Mouse (Mus musculus) intestine, embryonic 15.5 days (tissue): ENCODE measurements around the gene Ggnbp2. TPM values are rescaled to one million over a fixed set of nuclear protein-coding genes. Genes with fewer than 3 reads are reported as not detected.

Source experiments
- polyA plus RNA-seq: library from polyadenylated mRNA; unstranded; fragments of >200 nt; fragmentation: Nextera tagmentation; extraction: Ambion mirVana; gene quantifications from 2 replicates; pipeline ENCODE4 v1.2.1, GENCODE M21; 2015

Ggnbp2 gene
- polyA plus RNA-seq, 1 experiment from 2014 or later = 83.1 TPM

Other genes with a start within 250 kb of the Ggnbp2 start
- 16.0 and 16.3 TPM in 2 replicates for gene Mrm1, start 51.3 kb downstream of the Ggnbp2 start, polyA plus RNA-seq
- 64.4 and 78.1 TPM in 2 replicates for gene Dhrs11, start 41.8 kb downstream of the Ggnbp2 start, polyA plus RNA-seq
- gene Myo19, start 9.3 kb upstream of the Ggnbp2 start, polyA plus RNA-seq = 7.6 and 7.8 TPM in 2 replicates
- 2.8 and 3.4 TPM in 2 replicates for gene Pigw, start 9.5 kb upstream of the Ggnbp2 start, polyA plus RNA-seq
- 51.6 and 57.1 TPM in 2 replicates for gene Znhit3, start 45.5 kb upstream of the Ggnbp2 start, polyA plus RNA-seq
- 0.21 and 0.45 TPM in 2 replicates for gene Car4, start 87.0 kb upstream of the Ggnbp2 start, polyA plus RNA-seq